Mouse (Mus musculus) spleen, postnatal 10 days (tissue): ENCODE data around the gene Ccdc78.
"Not testable (repeated sequence)": the region's sequence is repeated elsewhere in the genome, so short reads cannot be mapped to it uniquely, and the experiment has no call there.

ENCODE experiments used
- DNase-seq, 2 experiments: peaks; one replicate each; pipeline ENCODE4 v3.0.0; 2021 to 2022; ENCODE audit warnings: low spot score in 2 of 2

Ccdc78 gene

DNA sequence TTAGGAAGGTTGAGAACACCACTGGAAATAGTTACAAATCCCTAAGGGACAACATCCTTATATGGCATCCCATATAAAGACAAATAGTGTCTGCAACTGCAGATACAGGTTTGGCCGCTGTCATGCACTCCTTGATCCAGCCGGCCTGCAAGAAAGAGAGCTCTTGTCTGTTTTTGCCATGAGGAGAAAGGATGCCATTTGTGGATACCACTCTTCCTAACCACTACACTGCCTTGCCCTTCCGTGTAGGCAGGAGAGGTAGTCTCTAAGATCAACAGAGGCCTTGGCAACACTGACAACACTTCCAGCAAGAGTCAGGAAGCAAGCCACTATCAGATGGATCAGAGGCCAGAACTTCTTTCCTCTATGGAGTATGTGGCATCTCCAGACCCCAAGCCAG lies at the start of gene Ccdc78:
TSS of gene Ccdc78 (plus strand) at position 301 of the 400 bp plus-strand sequence.
- no peak for DNase-seq

GRCm38 (mm10) chr17:25738861-25739260 lies 47.5 kb upstream of the Ccdc78 start:
- no peak for DNase-seq

DNA sequence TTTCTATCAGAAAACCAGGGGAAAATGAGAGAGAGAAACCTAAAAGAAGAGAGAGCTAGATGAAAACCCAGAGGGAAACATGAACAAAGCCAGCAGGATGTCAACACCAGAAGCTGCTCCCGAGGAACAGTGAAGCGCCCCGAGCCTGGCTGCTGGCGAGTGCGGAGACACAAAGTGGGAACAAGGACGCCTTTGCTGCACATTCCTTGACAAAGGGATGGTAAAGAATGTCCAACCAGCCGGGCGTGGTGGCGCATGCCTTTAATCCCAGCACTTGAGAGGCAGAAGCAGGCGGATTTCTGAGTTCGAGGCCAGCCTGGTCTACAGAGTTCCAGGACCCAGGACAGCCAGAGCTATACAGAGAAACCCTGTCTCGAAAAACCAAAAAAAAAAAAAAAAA lies 44.9 kb upstream of the Ccdc78 start:
- not testable (repeated sequence) for DNase-seq

GRCm38 (mm10) chr17:25743831-25744230 lies 42.5 kb upstream of the Ccdc78 start:
- DNase-seq: no peak

DNA sequence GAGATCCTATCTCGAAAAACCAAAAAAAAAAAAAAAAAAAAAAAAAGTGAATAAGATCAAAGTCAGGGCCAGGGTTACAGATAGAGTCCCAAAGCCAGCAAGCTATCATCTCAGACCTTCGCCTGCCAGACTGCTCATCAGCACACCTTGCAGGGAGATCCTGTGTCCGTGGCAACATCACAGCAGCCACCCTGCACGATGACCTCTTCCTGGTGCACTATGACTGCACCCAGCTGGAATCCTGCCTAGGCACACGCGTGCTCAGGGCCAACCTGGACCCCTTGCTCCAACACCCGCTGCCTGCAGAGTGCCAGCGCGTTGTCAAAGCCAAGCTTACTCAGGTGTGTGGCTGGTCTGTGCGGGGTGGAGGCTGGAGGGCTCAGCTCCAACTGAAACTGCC lies 42.1 kb upstream of the Ccdc78 start:
- no peak for DNase-seq

DNA sequence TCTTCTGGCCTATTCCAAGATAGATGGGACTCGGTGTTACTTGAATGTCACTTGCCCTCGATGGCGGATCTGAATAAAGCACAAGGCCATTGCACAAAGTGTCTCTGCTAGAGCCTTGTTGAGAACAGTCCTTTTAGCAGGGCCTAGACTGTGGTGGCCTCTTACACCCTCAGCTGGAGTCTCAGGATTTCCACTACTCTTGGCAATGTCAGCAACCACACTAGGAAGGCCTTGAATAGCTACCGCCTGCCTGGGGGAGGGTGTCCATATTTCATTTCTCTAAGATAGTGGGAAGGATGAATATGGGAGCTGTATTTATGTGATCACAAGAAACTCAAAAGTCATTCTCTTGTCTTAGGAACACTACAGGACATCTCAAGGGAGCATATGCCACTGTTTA lies 38.1 kb upstream of the Ccdc78 start:
- no peak for DNase-seq

- DNase-seq: no peak
These were observed 37.1 kb upstream of the Ccdc78 start for GRCm38 (mm10) chr17:25749314-25749713.

DNA sequence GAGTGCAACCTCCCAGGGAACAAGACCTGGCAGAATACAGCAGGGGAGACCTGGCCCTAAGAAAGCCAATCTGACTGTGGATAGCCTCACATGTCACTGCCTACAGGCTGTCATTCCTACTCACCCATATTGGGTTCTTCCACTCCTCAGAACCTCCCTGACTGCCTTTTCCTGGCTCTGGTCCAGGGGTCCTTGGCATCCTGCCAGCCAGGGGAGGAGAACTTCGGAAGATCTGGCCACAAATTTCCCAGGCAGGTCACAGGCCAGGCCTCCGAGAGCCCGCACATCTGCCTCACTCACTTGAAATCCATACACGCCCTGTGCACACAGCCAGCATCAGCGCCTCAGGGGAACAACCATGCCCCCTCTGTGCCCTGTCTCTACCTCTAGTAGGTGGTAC lies 34.9 kb upstream of the Ccdc78 start:
- DNase-seq: peak in 1 of 2 experiments; percentile 32

GRCm38 (mm10) chr17:25754241-25754640 lies 32.1 kb upstream of the Ccdc78 start, which contains the start of gene Msln:
TSS of gene Msln (minus strand) at chr17:25754378.
- no peak for DNase-seq

- DNase-seq: no peak
These were observed 31.3 kb upstream of the Ccdc78 start for GRCm38 (mm10) chr17:25755086-25755485.

GRCm38 (mm10) chr17:25755627-25756377 lies 30.6 kb upstream of the Ccdc78 start:
- DNase-seq: no peak

GRCm38 (mm10) chr17:25756378-25757242 lies 29.8 kb upstream of the Ccdc78 start:
- DNase-seq: no peak

GRCm38 (mm10) chr17:25757691-25758090 lies 28.7 kb upstream of the Ccdc78 start:
- DNase-seq: no peak

- no peak for DNase-seq
These were observed 26.2 kb upstream of the Ccdc78 start for GRCm38 (mm10) chr17:25760148-25760547.

GRCm38 (mm10) chr17:25761561-25761970 lies 24.8 kb upstream of the Ccdc78 start:
- no peak for DNase-seq

DNA sequence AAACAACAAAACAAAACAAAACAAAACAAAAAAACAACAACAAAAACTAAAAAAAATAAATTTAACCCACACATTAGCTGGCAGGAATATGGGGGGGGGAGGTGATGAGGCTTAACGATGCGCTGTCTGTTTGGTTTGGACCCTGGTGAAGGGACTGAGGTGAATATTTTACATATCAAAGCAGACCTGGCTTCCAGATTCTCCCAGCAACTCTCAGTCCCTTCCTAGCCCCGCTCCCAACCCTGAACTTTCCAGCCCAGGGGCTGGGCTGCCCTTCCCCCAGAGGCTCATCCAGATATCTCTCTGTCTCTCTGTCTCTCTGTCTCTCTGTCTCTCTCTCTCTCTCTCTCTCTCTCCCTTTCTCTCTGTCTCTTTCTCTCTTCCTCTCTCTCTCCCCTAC lies 23.8 kb upstream of the Ccdc78 start:
- no peak for DNase-seq

GRCm38 (mm10) chr17:25765886-25766285 lies 20.5 kb upstream of the Ccdc78 start:
- DNase-seq: no peak

DNA sequence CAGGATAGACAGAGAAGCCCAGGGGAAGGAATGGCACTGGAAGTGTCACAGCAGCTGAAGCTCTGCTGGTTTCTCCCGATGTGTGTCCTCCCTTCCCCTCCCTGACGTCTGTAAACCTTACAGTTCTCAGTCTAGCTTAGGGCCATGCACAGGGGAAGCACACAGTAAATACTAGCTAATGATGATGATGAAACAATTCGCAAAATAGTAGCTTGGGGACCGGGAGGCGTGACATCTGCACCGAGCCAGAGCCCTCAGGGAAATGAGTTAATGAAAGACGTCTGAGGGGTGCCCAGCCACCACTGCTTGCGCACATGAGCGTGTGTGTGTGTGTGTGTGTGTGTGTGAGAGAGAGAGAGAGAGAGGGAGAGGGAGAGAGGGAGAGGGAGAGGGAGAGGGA lies 17.0 kb upstream of the Ccdc78 start:
- no peak for DNase-seq

- DNase-seq: peak; percentile 98
These were observed 12.7 kb upstream of the Ccdc78 start, which contains the start of gene Narfl for GRCm38 (mm10) chr17:25773549-25774120. TSS of gene Narfl (plus strand) at chr17:25773776.

DNA sequence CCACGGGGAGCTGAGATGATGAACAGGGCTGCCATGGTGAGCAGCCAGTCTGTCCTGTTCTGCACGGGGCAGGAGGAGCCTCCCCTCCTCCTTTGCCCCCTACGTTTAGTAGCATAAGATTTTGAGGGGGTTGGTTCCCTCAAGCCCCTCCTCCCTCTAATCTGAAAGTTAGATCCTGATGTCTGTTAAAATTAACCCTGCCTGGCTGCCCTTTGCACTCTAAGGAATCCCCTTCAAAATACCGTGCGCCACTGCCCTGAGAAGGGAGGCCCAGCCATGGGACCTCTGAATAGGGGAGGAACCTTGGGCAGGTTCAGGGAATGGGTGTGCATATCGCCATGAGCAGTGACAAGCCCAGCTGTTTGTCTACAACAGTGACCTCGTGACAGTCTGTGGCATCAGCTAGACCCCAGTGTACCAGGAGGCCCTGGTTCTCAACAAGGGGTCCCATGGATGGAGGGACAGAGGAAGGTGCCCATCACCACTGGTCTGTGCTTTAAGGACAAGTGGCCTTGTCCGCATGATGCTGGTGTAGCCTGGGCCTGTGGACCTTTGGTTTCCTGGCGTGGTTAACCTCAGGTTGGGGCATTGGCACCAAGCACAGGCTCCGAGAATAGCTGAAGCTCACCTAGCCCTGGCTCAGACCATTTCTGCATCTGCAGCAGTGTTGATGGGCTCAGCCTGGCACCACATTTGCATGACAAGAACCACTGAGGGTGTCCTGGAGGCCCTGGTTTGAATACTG lies 10.9 kb upstream of the Ccdc78 start:
- DNase-seq: no peak

DNA sequence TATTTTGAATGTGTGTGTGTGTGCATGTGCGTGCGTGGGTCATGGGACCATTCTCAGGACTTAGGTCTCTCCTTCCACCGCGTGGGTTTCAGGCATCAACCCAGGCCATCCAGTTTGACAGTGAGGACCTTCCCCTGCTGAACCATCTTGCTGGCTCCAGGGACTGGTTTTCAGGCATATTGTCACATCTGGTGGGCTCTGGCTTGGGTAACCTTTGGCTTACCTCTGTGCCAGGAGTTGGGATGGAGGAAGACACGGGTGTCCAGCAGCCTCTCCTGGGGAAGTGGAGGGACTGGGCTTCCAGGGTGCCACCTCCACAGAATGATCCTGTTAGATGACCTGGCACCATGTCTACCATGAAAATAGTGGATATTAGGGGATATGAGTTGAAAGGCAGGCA lies 8.4 kb upstream of the Ccdc78 start:
- no peak for DNase-seq

- no peak for DNase-seq
These were observed 5.0 kb upstream of the Ccdc78 start for GRCm38 (mm10) chr17:25781339-25781738.
